Mouse (Mus musculus): ENCODE data around the gene Olfr56. TPM values are rescaled to one million over a fixed set of nuclear protein-coding genes. Genes with fewer than 3 reads are reported as not detected.
"Not testable (repeated sequence)": the region's sequence is repeated elsewhere in the genome, so short reads cannot be mapped to it uniquely, and the experiment has no call there.

The Olfr56 gene
- total RNA-seq, 1 experiment, result not detected

DNA sequence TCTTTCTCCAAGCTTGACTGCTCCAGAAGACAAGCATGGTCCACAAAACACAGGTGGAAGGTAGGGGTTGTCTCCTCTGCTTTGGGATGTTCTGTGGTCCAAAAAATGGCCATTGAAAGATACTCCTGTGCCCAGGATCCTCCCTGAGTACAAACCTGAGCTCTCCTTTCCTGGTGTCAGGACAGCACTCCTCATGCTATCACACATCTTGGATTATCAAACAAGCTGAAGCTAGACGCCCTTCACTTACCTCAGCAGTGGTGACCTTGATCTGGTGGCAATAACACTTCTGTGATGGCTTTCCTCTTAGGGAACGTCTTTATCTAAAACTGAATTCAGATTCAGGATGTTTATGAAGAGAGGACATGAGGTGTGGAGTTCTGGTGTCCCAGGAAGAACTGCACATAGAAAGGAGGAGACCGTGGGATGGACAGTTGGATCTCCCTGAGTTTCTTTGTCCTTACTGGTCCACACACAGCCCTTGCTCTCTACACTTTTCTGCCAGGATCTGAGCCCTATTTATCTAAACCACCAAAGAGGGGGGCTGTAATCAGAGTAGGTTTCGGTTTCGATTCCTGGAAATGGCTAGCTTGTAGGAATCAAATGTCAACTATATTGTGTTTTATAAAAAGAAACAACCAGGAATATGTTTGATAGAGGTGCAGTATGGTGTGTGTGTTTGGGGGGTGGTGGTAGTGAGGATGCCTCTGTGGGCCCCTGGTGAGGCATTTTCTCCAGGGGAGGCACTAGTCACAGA lies 85.2 kb downstream of the Olfr56 start, which contains the start of gene Tgtp2:
Gene Tgtp2, minus strand, starts transcription at position 494 of the 757 bp plus-strand sequence.
- DNase-seq (ENCODE audit: low read depth, low spot score); H3K27ac ChIP-seq (ENCODE audit: insufficient read depth, low read depth, low read length, poor library complexity, severe bottlenecking); H3K36me3 ChIP-seq (ENCODE audit: control insufficient read depth, insufficient read depth, low read length, poor library complexity, severe bottlenecking); H3K9me3 ChIP-seq (ENCODE audit: control insufficient read depth, insufficient read depth, low read depth, low read length); H3K4me3 ChIP-seq (ENCODE audit: insufficient read depth in 1 of 2, low read depth in 1 of 2, low read length in 2 of 2, poor library complexity in 1 of 2, severe bottlenecking in 1 of 2); H3K4me1 ChIP-seq (ENCODE audit: control insufficient read depth in 2 of 2, insufficient read depth in 2 of 2, low read length in 2 of 2, poor library complexity in 1 of 2); in situ Hi-C loops (cut with MboI; ENCODE audit: low sequenced_read_pairs in 2 of 2, unreplicated experiment in 2 of 2); H3K9ac ChIP-seq (ENCODE audit: insufficient read depth, low read depth, low read length, poor library complexity, severe bottlenecking): not testable (repeated sequence)

DNA sequence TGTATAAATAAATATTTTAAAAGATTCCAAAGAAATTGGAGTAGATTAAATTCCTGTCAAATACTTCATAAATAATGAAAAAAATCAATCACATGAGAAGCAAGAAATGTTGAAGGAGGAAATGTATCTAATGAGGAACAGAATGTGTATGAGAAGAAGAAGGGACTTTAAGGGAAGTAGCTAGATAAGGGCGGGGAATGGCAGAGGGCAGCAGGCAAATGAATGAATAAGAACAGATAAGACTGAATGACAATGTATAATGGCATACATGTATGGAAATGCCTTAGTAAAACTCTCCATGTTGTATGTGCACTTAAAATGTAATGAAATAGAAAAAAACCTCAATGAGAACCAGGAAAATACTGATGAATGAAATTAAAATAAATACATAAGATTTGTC lies 89.7 kb downstream of the Olfr56 start:
- Histone ChIP-seq H3K9me3 (ENCODE audit: control insufficient read depth, insufficient read depth, low read depth, low read length) (0 out of 2 replicates have a peak, but pooled peaks cover 1% of the 10 kb centered on the region), H3K4me3 (ENCODE audit: insufficient read depth in 1 of 2, low read depth in 1 of 2, low read length in 2 of 2, poor library complexity in 1 of 2, severe bottlenecking in 1 of 2) (no peak overlapping the region), H3K27ac (ENCODE audit: insufficient read depth, low read depth, low read length, poor library complexity, severe bottlenecking) (no peak overlapping the region), H3K4me1 (ENCODE audit: control insufficient read depth in 2 of 2, insufficient read depth in 2 of 2, low read length in 2 of 2, poor library complexity in 1 of 2) (no peaks in the 10 kb centered on the region), H3K36me3 (ENCODE audit: control insufficient read depth, insufficient read depth, low read length, poor library complexity, severe bottlenecking) (no peaks in the 10 kb centered on the region), H3K9ac (ENCODE audit: insufficient read depth, low read depth, low read length, poor library complexity, severe bottlenecking) (no peak overlapping the region)
- in situ Hi-C loops (cut with MboI; ENCODE audit: low sequenced_read_pairs in 2 of 2, unreplicated experiment in 2 of 2), result no loop called here
- no peak for DNase-seq (ENCODE audit: low read depth, low spot score)
- no peak for TF ChIP-seq HCFC1 (IDR thresholded peaks at IDR 0.05; ENCODE audit: borderline replicate concordance, insufficient read depth, low read length)
- no peak for TF ChIP-seq CHD2 (IDR thresholded peaks at IDR 0.05; ENCODE audit: low read depth, low read length)
- no peak for TF ChIP-seq MAFK (IDR thresholded peaks at IDR 0.05; ENCODE audit: insufficient read depth, low read depth, low read length)
- TF ChIP-seq ZNF384 (IDR thresholded peaks at IDR 0.05; ENCODE audit: low read depth, low read length), result no peak
- TF ChIP-seq ZC3H11A (IDR thresholded peaks at IDR 0.05; ENCODE audit: borderline replicate concordance, low read depth, low read length), result no peak

DNA sequence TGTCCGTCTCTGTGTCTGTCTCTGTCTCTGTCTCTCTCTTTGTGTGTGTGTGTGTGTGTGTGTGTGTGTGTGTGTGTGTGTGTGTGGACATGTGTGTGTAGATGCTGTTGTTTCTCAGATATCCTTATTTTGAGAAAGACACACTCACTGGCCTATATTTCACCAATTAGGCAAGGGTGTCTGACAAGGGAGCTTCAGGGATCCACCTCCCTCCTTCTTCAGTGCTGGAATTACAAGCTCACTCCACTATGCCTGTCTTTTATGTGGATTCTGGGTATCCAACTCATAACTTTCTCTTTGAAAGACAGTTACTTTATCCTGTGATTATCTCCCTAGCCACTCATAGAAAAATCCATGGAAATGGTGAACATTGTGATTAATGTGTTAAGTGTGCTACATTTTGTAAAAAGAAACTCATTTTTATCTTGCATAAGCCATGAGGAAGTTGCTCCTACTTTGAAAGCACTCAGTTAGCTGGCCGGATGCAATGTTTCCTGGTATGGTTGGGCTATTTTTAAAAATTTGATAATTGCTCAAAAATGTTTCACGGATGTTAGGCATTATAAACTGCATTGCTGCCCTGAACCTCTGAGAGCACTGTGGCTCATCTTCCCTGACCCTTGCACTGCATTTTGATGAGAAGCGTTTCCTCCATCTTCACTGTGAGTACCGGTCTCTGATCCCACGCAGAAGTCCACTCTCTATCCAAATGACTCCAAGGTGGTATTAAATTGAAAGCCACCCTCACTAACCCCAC lies 97.5 kb downstream of the Olfr56 start, which contains the start of gene Ifi47:
Gene Ifi47, plus strand, starts transcription at position 587 of the 757 bp plus-strand sequence.
- H3K27ac ChIP-seq (ENCODE audit: insufficient read depth, low read depth, low read length, poor library complexity, severe bottlenecking); DNase-seq (ENCODE audit: low read depth, low spot score); H3K36me3 ChIP-seq (ENCODE audit: control insufficient read depth, insufficient read depth, low read length, poor library complexity, severe bottlenecking); H3K9me3 ChIP-seq (ENCODE audit: control insufficient read depth, insufficient read depth, low read depth, low read length); H3K4me3 ChIP-seq (ENCODE audit: insufficient read depth in 1 of 2, low read depth in 1 of 2, low read length in 2 of 2, poor library complexity in 1 of 2, severe bottlenecking in 1 of 2); H3K4me1 ChIP-seq (ENCODE audit: control insufficient read depth in 2 of 2, insufficient read depth in 2 of 2, low read length in 2 of 2, poor library complexity in 1 of 2); H3K9ac ChIP-seq (ENCODE audit: insufficient read depth, low read depth, low read length, poor library complexity, severe bottlenecking): not testable (repeated sequence)
- in situ Hi-C loops (cut with MboI; ENCODE audit: low sequenced_read_pairs in 2 of 2, unreplicated experiment in 2 of 2), result loop anchor here in 1 of 2 experiments (10.0 kb wide), 1 partner anchor 81 kb away; the partner anchor contains the start of genes Gm12185 and Tgtp1

DNA sequence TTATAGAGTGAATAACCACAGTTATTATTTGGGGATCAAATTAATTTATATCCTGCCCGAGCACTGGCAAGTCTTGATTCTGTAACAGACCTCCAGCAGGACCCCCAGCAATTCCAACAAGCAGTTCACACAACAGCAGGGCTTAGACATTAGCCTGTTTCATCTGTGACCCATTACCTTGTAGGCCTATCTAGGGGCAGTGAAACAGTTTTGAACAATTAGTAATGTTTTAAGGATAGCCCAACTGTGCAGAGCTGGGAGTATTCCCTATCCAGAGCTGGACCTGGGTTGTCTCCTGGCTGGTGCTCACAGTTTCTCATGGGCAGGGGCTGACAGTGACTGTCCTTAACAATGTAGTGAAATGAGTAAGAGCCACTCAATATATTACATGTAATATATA lies 98.3 kb downstream of the Olfr56 start:
- no peaks in the 10 kb centered on the region for H3K36me3 ChIP-seq (ENCODE audit: control insufficient read depth, insufficient read depth, low read length, poor library complexity, severe bottlenecking)
- no peaks in the 10 kb centered on the region for H3K9me3 ChIP-seq (ENCODE audit: control insufficient read depth, insufficient read depth, low read depth, low read length)
- H3K9ac ChIP-seq (ENCODE audit: insufficient read depth, low read depth, low read length, poor library complexity, severe bottlenecking), result no peak overlapping the region
- no peak overlapping the region for H3K27ac ChIP-seq (ENCODE audit: insufficient read depth, low read depth, low read length, poor library complexity, severe bottlenecking)
- H3K4me3 ChIP-seq (ENCODE audit: insufficient read depth in 1 of 2, low read depth in 1 of 2, low read length in 2 of 2, poor library complexity in 1 of 2, severe bottlenecking in 1 of 2), result no peak overlapping the region
- H3K4me1 ChIP-seq (ENCODE audit: control insufficient read depth in 2 of 2, insufficient read depth in 2 of 2, low read length in 2 of 2, poor library complexity in 1 of 2), result no peaks in the 10 kb centered on the region
- DNase-seq (ENCODE audit: low read depth, low spot score), result no peak
- no peak for TF ChIP-seq ZNF384 (IDR thresholded peaks at IDR 0.05; ENCODE audit: low read depth, low read length)
- TF ChIP-seq HCFC1 (IDR thresholded peaks at IDR 0.05; ENCODE audit: borderline replicate concordance, insufficient read depth, low read length), result no peak
- TF ChIP-seq ZC3H11A (IDR thresholded peaks at IDR 0.05; ENCODE audit: borderline replicate concordance, low read depth, low read length), result no peak
- TF ChIP-seq CHD2 (IDR thresholded peaks at IDR 0.05; ENCODE audit: low read depth, low read length), result no peak
- TF ChIP-seq MAFK (IDR thresholded peaks at IDR 0.05; ENCODE audit: insufficient read depth, low read depth, low read length), result no peak
- in situ Hi-C loops (cut with MboI; ENCODE audit: low sequenced_read_pairs in 2 of 2, unreplicated experiment in 2 of 2), result loop anchor here in 1 of 2 experiments (10.0 kb wide), 1 partner anchor 82 kb away; the partner anchor contains the start of genes Gm12185 and Tgtp1
